Mouse (Mus musculus): ENCODE measurements around the gene Aars.
"Not testable (repeated sequence)": the region's sequence is repeated elsewhere in the genome, so short reads cannot be mapped to it uniquely, and the experiment has no call there.

The Aars gene

GRCm38 (mm10) chr8:111032916-111033315 is at the start of gene Aars:
Gene Aars, plus strand, starts transcription at chr8:111033144.
- DNase-seq (ENCODE audit: low read depth, low spot score), result peak; percentile 56

DNA sequence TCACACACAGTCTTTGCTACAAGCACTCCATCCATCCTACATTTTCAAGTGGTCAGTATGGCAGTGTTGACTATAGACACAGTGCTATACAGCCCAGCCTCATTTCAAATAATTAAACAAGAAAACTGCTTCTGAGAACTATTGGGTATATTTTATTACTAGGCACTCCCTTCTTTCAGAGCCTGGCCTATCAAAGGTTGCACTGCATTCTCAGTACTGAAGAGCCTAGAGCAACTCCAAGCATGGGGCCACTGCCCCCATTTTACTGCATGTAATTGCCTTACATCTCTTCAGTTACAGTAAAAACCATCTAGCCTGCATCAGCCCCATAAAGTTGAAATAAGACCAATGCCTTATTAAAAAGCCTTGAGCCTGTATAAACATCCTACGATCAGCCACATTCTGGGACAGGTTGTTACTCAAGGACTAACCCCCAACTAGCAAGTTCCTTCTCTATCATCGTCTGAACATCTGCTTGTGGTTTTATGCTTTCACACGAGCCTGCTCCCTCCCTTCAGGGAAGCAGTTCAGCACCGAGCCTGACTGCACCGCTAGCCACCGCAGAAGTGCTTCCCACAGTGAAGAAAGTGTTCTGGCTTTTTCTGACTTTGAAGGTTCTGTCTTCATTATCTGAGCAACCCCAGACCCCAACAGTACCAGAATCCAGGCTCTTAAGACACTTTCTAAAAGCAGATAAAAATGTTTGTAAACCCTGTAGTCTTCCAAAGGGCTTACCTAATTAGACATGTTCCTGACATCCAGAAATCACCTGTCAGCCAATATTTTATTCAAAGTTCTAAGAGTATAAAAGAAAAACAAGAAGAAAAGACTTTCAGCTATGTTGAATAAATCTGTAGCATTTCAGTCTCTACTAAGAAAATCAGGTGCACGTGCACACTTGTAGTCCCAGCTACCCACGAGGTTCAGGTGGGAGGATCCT is 44.9 kb upstream of the Aars start:
- DNase-seq (ENCODE audit: low read depth, low spot score), result no peak

DNA sequence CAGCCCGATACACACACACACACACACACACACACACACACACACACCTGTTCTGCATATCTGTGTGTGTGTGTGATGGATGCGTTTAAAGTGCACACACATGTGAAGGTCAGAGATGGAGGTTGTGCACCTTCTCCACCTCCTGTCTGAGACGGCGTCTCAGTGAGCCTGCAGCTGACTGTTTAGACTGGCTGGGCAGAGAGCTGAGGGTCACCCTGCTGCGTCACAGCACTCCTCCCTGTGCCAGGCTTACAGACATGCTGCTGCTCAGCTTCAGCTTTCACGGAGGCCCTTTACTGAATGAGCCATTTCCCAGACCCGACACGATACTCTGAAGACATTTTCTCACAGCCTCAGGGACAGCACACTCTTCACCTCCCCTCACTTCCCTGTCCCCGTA is 42.9 kb upstream of the Aars start:
- DNase-seq (ENCODE audit: low read depth, low spot score), result no peak

DNA sequence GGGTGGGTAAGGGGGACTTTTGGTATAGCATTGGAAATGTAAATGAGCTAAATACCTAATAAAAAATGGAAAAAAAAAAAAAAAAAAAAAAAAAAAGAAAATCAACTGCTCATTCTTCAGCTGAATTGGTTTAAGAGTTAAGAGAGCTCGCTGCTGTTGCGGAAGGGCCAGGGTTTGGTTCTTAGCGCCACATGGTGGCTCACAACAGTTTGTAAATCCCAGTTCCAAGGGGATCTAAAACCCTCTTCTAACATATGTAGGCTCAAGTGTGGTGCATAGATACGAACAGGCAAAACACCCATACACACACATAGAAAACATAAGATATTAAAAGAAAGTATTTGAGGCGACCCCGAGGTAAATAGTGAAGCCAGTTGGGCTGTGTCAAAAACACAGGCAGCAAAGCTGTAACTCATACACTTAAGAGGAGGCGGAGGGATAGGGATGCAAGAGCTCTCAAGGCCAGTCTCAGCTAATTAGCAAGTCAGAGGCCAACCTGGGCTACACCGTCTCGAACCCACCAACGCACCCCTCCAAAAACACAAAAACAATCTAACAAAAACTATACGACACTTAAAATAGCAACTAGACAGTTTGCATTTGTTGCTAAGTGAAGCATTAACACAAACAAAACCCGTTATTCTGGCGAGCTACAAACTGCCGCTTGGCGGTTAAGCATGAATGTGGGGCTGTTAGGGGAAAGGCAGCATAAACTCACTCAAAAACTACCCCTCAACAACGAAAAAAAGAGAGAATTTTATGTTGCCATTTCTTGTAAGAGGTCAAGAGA is 36.1 kb upstream of the Aars start:
- DNase-seq (ENCODE audit: low read depth, low spot score), result peak; percentile 36

DNA sequence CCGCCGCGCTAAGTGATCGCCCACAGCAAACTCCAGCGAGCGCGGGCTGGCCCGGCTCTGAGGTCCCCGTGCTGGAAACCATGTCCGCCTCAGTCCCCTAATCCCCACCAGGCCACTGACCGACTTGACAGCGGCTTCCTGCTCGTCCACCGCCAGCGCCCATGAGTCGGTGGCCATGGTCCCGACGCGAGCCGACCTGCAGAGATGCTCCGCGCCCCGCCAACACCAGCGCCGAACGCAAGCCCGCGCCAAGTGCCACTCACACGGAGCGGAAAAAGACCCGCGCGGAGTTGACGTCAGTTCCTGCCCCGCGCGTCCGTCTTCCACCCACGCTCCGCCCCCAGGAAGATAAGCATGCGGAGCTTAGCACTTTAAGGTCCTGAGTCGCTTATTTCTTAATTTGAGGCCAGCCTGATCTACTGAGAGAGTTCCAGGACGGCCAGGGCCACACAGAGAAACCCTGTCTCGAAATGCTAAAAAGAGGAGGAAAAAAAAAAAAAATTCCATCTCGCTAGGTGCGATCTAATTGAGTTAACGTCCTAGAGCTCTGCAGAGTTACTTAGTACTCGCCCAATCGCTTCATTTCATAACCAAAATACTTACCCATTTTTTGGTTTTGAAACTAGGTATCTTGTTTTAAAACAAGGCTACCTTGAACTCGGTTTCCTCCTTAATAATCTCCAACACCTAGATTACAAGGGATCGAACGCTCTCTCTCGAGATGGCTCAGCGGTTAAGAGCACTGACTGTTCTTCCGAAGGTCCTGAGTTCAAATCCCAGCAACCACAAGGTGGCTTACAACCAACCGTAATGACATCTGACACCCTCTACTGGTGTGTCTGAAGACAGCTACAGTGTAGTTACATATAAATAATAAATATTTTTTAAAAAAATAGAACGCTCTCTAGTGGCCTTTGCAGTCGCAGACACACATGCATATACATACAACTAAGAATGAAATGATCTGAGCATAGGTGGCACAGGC is 35.1 kb upstream of the Aars start, which contains the start of gene Ddx19a:
Ddx19a (minus strand) TSS at position 254 of the 985 bp plus-strand sequence.
- DNase-seq (ENCODE audit: low read depth, low spot score), result peak; percentile 94

- not testable (repeated sequence) for DNase-seq (ENCODE audit: low read depth, low spot score)
Observed at GRCm38 (mm10) chr8:111010230-111010991, 22.5 kb upstream of the Aars start.

DNA sequence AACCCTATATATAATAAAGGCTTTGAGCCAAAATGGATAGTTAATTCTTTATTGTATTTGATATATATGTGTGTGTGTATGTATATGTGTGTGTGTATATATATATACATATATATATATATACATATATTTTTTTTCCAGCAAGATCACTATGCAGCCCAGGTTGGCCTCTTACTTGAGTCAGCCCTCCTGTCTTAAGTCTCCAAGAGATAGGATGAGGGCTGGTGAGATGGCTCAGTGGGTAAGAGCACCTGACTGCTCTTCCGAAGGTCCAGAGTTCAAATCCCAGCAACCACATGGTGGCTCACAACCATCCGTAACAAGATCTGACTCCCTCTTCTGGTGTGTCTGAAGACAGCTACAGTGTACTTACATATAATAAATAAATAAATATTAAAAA is 6.3 kb upstream of the Aars start:
- DNase-seq (ENCODE audit: low read depth, low spot score), result not testable (repeated sequence)

DNA sequence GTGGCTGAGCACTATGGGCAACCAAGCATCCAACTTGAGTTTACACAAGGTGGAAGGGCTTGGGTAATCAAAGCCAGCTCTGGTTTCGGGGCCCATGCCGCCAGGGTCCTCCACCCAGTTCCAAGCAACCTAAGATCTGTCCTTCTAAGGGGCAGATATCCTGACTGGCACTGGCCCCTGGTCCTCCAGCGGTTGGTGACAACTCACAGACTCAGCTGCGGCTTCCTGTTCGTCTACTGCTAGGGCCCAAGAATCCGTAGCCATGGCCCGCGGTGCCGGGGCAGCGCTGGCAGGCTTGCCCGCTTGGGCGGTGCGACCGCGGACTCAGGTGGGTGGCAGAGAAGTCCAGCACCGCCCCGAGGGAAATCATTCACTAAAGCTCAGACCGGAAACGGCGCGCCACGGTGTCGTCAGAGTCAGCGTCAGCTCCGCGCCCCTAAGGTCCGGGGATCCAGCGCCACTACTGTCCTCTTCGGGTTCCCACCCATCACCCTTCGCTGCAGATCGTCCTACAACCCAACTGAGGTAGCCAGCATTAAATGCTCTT is 5.5 kb upstream of the Aars start:
- peak; percentile 76 for DNase-seq (ENCODE audit: low read depth, low spot score)

DNA sequence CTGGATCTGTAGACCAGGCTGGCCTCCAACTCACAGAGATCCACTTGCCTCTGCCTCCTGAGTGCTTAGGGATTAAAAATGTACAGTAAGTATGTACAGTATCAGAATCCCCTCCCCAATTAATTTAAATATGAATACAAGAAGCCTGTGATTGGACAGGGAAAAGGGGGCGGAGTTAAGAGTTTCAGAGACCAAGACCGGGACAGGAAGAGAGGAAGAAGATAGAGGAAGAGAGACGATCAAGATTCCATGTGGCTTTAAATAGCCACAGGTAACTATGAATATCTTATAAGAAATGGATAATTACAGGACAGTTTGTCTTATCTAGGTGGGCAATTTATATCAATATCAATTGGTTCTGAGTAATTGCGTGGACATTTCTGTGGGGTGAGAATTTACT is 3.4 kb upstream of the Aars start:
- peak; percentile 92 for DNase-seq (ENCODE audit: low read depth, low spot score)

GRCm38 (mm10) chr8:111030045-111030444 is 2.9 kb upstream of the Aars start:
- DNase-seq (ENCODE audit: low read depth, low spot score), result no peak

- peak; percentile 90 for DNase-seq (ENCODE audit: low read depth, low spot score)
Observed at GRCm38 (mm10) chr8:111031572-111031971, 1.4 kb upstream of the Aars start, which contains the start of gene Ddx19b. Gene Ddx19b, minus strand, starts transcription at chr8:111031751.

DNA sequence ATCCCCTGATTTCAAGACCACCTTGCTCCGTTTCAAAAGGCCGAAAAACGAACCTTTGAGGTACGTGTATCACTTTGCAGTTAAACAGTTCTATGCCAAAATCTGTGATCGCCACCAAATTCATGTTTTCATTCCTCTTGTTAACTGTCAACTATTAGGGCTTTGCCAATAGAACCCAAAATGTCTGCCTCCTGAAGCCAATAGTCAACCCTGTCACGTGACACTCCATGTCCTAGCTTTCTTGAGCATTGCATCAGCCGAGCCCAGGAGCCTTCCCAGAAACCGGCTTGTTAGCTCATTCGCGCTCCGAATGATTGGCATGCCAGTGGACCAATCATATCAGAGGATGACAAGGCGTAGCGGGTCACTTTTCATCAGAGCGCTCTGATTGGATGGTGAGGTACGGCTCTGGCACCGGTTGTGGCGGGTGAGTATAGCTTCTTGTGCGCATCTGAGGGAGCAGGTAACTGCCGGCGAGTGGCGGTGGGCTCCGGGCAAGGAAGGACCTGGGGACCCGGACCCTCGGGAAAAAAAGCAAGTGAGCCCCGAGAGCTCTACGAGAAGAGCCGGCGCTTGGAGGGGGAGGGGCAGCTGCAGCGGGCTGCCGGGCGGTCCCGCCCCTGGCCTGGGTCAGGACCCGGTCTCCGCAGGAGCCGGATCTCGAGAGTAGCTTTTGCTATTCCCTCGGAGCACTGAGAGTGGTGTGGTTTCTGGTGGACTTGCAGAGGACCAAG is 705 bp downstream of the Aars start:
- DNase-seq (ENCODE audit: low read depth, low spot score), result peak; percentile 100

- DNase-seq (ENCODE audit: low read depth, low spot score), result no peak
Observed at GRCm38 (mm10) chr8:111034276-111034675, 1.3 kb downstream of the Aars start.

GRCm38 (mm10) chr8:111036591-111036990 is 3.6 kb downstream of the Aars start:
- no peak for DNase-seq (ENCODE audit: low read depth, low spot score)

- no peak for DNase-seq (ENCODE audit: low read depth, low spot score)
Observed at GRCm38 (mm10) chr8:111042546-111042945, 9.6 kb downstream of the Aars start.

- peak; percentile 61 for DNase-seq (ENCODE audit: low read depth, low spot score)
Observed at GRCm38 (mm10) chr8:111044003-111044734, 11.2 kb downstream of the Aars start.

GRCm38 (mm10) chr8:111048694-111049093 is 15.8 kb downstream of the Aars start:
- no peak for DNase-seq (ENCODE audit: low read depth, low spot score)

DNA sequence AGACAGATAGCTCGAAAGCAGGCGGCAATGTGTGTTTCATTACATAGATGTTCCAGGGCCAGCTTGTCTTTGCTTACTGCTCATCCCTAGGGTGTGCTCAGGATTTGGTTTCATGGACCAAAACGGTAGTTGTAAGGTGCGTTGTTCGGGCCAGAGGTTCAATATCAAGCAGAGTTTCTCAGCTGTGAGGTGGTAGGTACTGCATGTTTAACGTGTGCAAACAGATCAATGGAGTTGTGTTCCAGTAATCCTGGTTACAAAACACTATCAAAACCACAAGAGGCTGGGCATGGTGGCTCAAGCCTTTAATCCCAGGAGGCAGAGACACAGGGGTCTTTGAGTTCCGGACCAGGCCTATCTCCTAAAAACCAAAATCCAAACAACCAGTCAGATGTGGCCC is 16.2 kb downstream of the Aars start:
- no peak for DNase-seq (ENCODE audit: low read depth, low spot score)

All from R1 (cell line).